ENCODE assay signal across 17 mouse cellular contexts in the genomic region with DNA sequence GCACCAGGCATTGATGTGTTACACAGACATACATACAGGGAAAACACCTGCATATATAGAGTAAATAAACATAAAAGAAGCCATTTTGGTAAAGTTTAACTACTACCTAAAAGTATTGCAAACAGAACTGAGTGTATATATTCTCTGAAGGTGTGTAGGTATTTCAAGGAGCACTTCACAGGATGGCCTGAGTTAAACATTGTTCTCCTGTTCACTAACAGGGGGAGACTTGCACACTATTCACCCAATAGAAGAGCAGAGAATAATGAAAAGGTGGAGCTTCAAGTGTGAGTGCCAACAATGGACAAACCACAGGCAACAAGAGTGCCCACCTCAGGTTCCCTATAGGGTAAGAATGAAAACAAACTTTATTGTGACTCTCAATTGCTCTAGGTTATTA.
"Had no signal": no experiment of that assay in that cellular context is flagged by ENCODE, and none has a peak within 500 bp of the region (broad histone marks: within the 10 kb centered on the region; RNA-seq: fewer than 3 reads in every experiment).

No protein-coding gene starts in this region.

- H3K4me2 ChIP-seq: liver, embryonic 11.5 days; liver, embryonic 13.5 days; liver, embryonic 15.5 days; midbrain, embryonic 12.5 days; neural tube, embryonic 12.5 days; stomach, embryonic 15.5 days had no signal

- H3K9ac ChIP-seq: liver, embryonic 13.5 days; liver, embryonic 15.5 days; liver, postnatal 0 days; midbrain, embryonic 12.5 days; neural tube, embryonic 12.5 days; stomach, embryonic 15.5 days had no signal

- H3K4me1 ChIP-seq: liver, embryonic 13.5 days; liver, embryonic 15.5 days; megakaryocyte, embryonic 14.5 days; midbrain, embryonic 12.5 days; stomach, embryonic 15.5 days had no signal

- H3K27ac ChIP-seq: liver, embryonic 13.5 days; liver, embryonic 15.5 days; macrophage; midbrain, embryonic 12.5 days; neural tube, embryonic 12.5 days; stomach, embryonic 15.5 days; stomach, postnatal 0 days had no signal

- H3K4me3 ChIP-seq: liver, embryonic 13.5 days; liver, embryonic 15.5 days; megakaryocyte, embryonic 14.5 days; midbrain, embryonic 12.5 days; neural tube, embryonic 12.5 days; stomach, embryonic 15.5 days had no signal

- H3K27me3 ChIP-seq: liver, embryonic 13.5 days; liver, embryonic 15.5 days; megakaryocyte, embryonic 14.5 days; midbrain, embryonic 12.5 days; neural tube, embryonic 12.5 days; stomach, embryonic 15.5 days had no signal

- H3K9me3 ChIP-seq: liver, embryonic 13.5 days; liver, embryonic 15.5 days; midbrain, embryonic 12.5 days; neural tube, embryonic 12.5 days; stomach, embryonic 15.5 days had no signal

- DNase-seq: liver; liver, embryonic 13.5 days; liver, postnatal 0 days; lung, postnatal 14 days; midbrain, embryonic 14.5 days; right cerebral cortex, postnatal 14 days; thymus, adult 2 months; thymus, postnatal 25 days; thymus, postnatal 4 days had no signal

- ATAC-seq: liver, postnatal 0 days had no signal

- H3K36me3 ChIP-seq: liver, embryonic 13.5 days; liver, embryonic 15.5 days; midbrain, embryonic 12.5 days; neural tube, embryonic 12.5 days; stomach, embryonic 15.5 days had no signal
